Mouse (Mus musculus) layer of hippocampus, adult 2 months (tissue): ENCODE measurements at regions not wholly inside any gene's neighbourhood (a gene's known extent, or its start where the extent isn't known, plus 50 kb on each side); places are given as distances from the start of the nearest gene placed in this dataset.

Experiments used
- DNase-seq, 2 experiments: peaks; one replicate each; pipeline ENCODE4 v3.0.0; 2022; ENCODE audit warnings: low spot score in 2 of 2
- H3K27ac ChIP-seq: fragments of 200-600 bp; 2 replicates; pipeline ENCODE4 v1.8.1; 2022
- H3K4me3 ChIP-seq: fragments of 200-600 bp; 2 replicates; pipeline ENCODE4 v1.8.1; 2022; ENCODE audit warnings: mild to moderate bottlenecking
- CTCF ChIP-seq: fragments of 200-600 bp; conservative IDR thresholded peaks from 2 replicates; pipeline ENCODE4 v1.8.1; 2022; ENCODE audit warnings: antibody characterized with exemption, mild to moderate bottlenecking, moderate library complexity

GRCm38 (mm10) chr8:82702044-82702443 lies 71.9 kb downstream of the Zfp330 start:
- TF ChIP-seq CTCF: no peak
- no peak for DNase-seq
- Histone ChIP-seq H3K4me3 (no peak overlapping the region), H3K27ac (no peak overlapping the region)

- no peak for DNase-seq
- no peak for TF ChIP-seq CTCF
Measured at GRCm38 (mm10) chr8:82700471-82700870, 73.5 kb downstream of the Zfp330 start.

GRCm38 (mm10) chr8:82699221-82699620 lies 74.7 kb downstream of the Zfp330 start:
- no peak overlapping the region for H3K27ac ChIP-seq
- DNase-seq: no peak
- TF ChIP-seq CTCF: no peak
- H3K4me3 ChIP-seq: no peak overlapping the region

More at GRCm38 (mm10) chr8:82700471-82700870, 73.5 kb downstream of the Zfp330 start:
- no peak overlapping the region for H3K27ac ChIP-seq
- H3K4me3 ChIP-seq: no peak overlapping the region

- no peak for DNase-seq
- Histone ChIP-seq H3K4me3 (no peak overlapping the region), H3K27ac (no peak overlapping the region)
- TF ChIP-seq CTCF: no peak
Measured at GRCm38 (mm10) chr8:82698071-82698470, 75.9 kb downstream of the Zfp330 start.

GRCm38 (mm10) chr8:82693086-82693485 lies 80.9 kb downstream of the Zfp330 start:
- no peak for DNase-seq

GRCm38 (mm10) chr8:82689322-82689721 lies 84.6 kb downstream of the Zfp330 start:
- DNase-seq: peak; percentile 16 to 24
- Histone ChIP-seq H3K27ac (no peak overlapping the region), H3K4me3 (no peak overlapping the region)
- TF ChIP-seq CTCF: peak; percentile 81

More at GRCm38 (mm10) chr8:82693086-82693485, 80.9 kb downstream of the Zfp330 start:
- no peak for TF ChIP-seq CTCF
- Histone ChIP-seq H3K4me3 (no peak overlapping the region), H3K27ac (no peak overlapping the region)

GRCm38 (mm10) chr8:82685966-82686365 lies 88.0 kb downstream of the Zfp330 start:
- DNase-seq: no peak
- H3K27ac ChIP-seq: no peak overlapping the region

GRCm38 (mm10) chr8:82678793-82679192 lies 95.2 kb downstream of the Zfp330 start:
- DNase-seq: no peak
- H3K27ac ChIP-seq: no peak overlapping the region
- no peak overlapping the region for H3K4me3 ChIP-seq
- TF ChIP-seq CTCF: no peak

More at GRCm38 (mm10) chr8:82685966-82686365, 88.0 kb downstream of the Zfp330 start:
- H3K4me3 ChIP-seq: no peak overlapping the region
- TF ChIP-seq CTCF: no peak

GRCm38 (mm10) chr8:82677781-82678180 lies 96.2 kb downstream of the Zfp330 start:
- no peak for TF ChIP-seq CTCF
- no peak overlapping the region for H3K4me3 ChIP-seq
- no peak for DNase-seq
- no peak overlapping the region for H3K27ac ChIP-seq

- no peak for DNase-seq
- H3K4me3 ChIP-seq: no peak overlapping the region
- no peak overlapping the region for H3K27ac ChIP-seq
- TF ChIP-seq CTCF: no peak
Measured at GRCm38 (mm10) chr8:82669241-82669640, 104.7 kb downstream of the Zfp330 start.

- no peak for DNase-seq
- Histone ChIP-seq H3K4me3 (no peak overlapping the region), H3K27ac (no peak overlapping the region)
- no peak for TF ChIP-seq CTCF
Measured at GRCm38 (mm10) chr8:82665131-82665530, 108.8 kb downstream of the Zfp330 start.

GRCm38 (mm10) chr8:82640502-82640901 lies 133.5 kb downstream of the Zfp330 start:
- TF ChIP-seq CTCF: no peak
- Histone ChIP-seq H3K27ac (no peak overlapping the region), H3K4me3 (no peak overlapping the region)
- no peak for DNase-seq

- no peak for DNase-seq
- no peak for TF ChIP-seq CTCF
- H3K4me3 ChIP-seq: no peak overlapping the region
- no peak overlapping the region for H3K27ac ChIP-seq
Measured at GRCm38 (mm10) chr8:82630486-82630885, 143.5 kb downstream of the Zfp330 start.

GRCm38 (mm10) chr8:82623791-82624431 lies 150.0 kb downstream of the Zfp330 start:
- H3K27ac ChIP-seq: no peak overlapping the region
- no peak for DNase-seq
- no peak for TF ChIP-seq CTCF

GRCm38 (mm10) chr8:82618668-82619067 lies 155.3 kb downstream of the Zfp330 start:
- H3K27ac ChIP-seq: no peak overlapping the region
- no peak for DNase-seq
- H3K4me3 ChIP-seq: no peak overlapping the region
- no peak for TF ChIP-seq CTCF

More at GRCm38 (mm10) chr8:82623791-82624431, 150.0 kb downstream of the Zfp330 start:
- H3K4me3 ChIP-seq: no peak overlapping the region
